Mouse (Mus musculus) layer of hippocampus, adult 9-11 months (tissue): ENCODE measurements at regions not wholly inside any gene's neighbourhood (a gene's known extent, or its start where the extent isn't known, plus 50 kb on each side); places are given as distances from the start of the nearest gene placed in this dataset.

Experiments used
- DNase-seq: peaks from one replicate; pipeline ENCODE4 v3.0.0; 2022

- DNase-seq = no peak
Observed at GRCm38 (mm10) chr7:77632656-77633055, 1105.2 kb downstream of the Ntrk3 start.

GRCm38 (mm10) chr7:77623491-77623890 is 1114.3 kb downstream of the Ntrk3 start:
- DNase-seq = no peak

GRCm38 (mm10) chr7:77622934-77623333 is 1114.9 kb downstream of the Ntrk3 start:
- DNase-seq = no peak

- DNase-seq = peak; percentile 36
Observed at GRCm38 (mm10) chr7:77572872-77573271, 1164.9 kb downstream of the Ntrk3 start.

GRCm38 (mm10) chr7:77559095-77559494 is 1178.7 kb downstream of the Ntrk3 start:
- no peak for DNase-seq

- DNase-seq = no peak
Observed at GRCm38 (mm10) chr7:77558536-77558935, 1179.3 kb downstream of the Ntrk3 start.

GRCm38 (mm10) chr7:77536890-77537289 is 1200.9 kb downstream of the Ntrk3 start:
- no peak for DNase-seq

GRCm38 (mm10) chr7:77527906-77528305 is 1209.9 kb downstream of the Ntrk3 start:
- no peak for DNase-seq

- no peak for DNase-seq
Observed at GRCm38 (mm10) chr7:77509586-77509985, 1228.2 kb downstream of the Ntrk3 start.

- DNase-seq = no peak
Observed at GRCm38 (mm10) chr7:77507606-77508005, 1230.2 kb downstream of the Ntrk3 start.

- no peak for DNase-seq
Observed at GRCm38 (mm10) chr7:77502608-77503007, 1235.2 kb downstream of the Ntrk3 start.

- no peak for DNase-seq
Observed at GRCm38 (mm10) chr7:77495066-77495465, 1242.7 kb downstream of the Ntrk3 start.

- DNase-seq = peak; percentile 4
Observed at GRCm38 (mm10) chr7:77477519-77477918, 1247.8 kb downstream of the Agbl1 start.

- no peak for DNase-seq
Observed at GRCm38 (mm10) chr7:77446052-77446367, 1216.3 kb downstream of the Agbl1 start.

- no peak for DNase-seq
Observed at GRCm38 (mm10) chr7:77445352-77446051, 1215.8 kb downstream of the Agbl1 start.

- no peak for DNase-seq
Observed at GRCm38 (mm10) chr7:77441622-77442021, 1211.9 kb downstream of the Agbl1 start.

- DNase-seq = no peak
Observed at GRCm38 (mm10) chr7:77413606-77414005, 1183.9 kb downstream of the Agbl1 start.
